10 mouse cellular contexts compared by ENCODE assay signal in genomic region chr8:78740936-78741335, GRCm38 (mm10).
DNase-seq lines count a peak whose midpoint lies in the region; ATAC-seq and TF ChIP-seq lines count a peak whose summit lies in the region.
"Had no signal": no experiment of that assay in that cellular context is flagged by ENCODE, and none has a peak within 500 bp of the region (broad histone marks: within the 10 kb centered on the region; RNA-seq: fewer than 3 reads in every experiment).

No protein-coding gene starts in this region.

- H3K4me1 ChIP-seq in kidney, postnatal 0 days (replicated peaks; ENCODE audit: insufficient read depth, low read length): peaks cover 20% of the 10 kb centered on the region
- peaks cover 33% of the 10 kb centered on the region for H3K4me1 ChIP-seq in embryonic facial prominence, embryonic 10.5 days
- H3K4me1 ChIP-seq in limb, embryonic 13.5 days: peaks cover 44% of the 10 kb centered on the region
- peaks cover 7% of the 10 kb centered on the region for H3K4me1 ChIP-seq in thymus, adult 2 months (replicated peaks; ENCODE audit: control insufficient read depth, insufficient read depth, low read length)

- TF ChIP-seq CTCF in kidney, postnatal 0 days (IDR thresholded peaks at IDR 0.05; ENCODE audit: low read depth): no peak
- no peak for TF ChIP-seq CTCF in thymus, adult 2 months (IDR thresholded peaks at IDR 0.05; ENCODE audit: borderline replicate concordance, control insufficient read depth, extremely low read depth, insufficient read depth, low read length, poor library complexity)

- WGBS in kidney, postnatal 0 days: 25% methylated on average over 6 of the region's 6 CpGs
- 55% methylated on average over 6 of the region's 6 CpGs for WGBS in embryonic facial prominence, embryonic 10.5 days
- WGBS in limb, embryonic 13.5 days: 26% methylated on average over 6 of the region's 6 CpGs
- 30% methylated on average over 6 of the region's 6 CpGs for WGBS in thymus, adult 2 months

- no peak for ATAC-seq in kidney, postnatal 0 days (replicated peaks; ENCODE audit: low FRiP score, low read depth)
- no peak for ATAC-seq in limb, embryonic 13.5 days (ENCODE audit: low FRiP score, low read depth)

- peak overlapping the region; percentile 89 for H3K27ac ChIP-seq in kidney, postnatal 0 days
- peak overlapping the region; percentile 73 for H3K27ac ChIP-seq in embryonic facial prominence, embryonic 10.5 days (replicated peaks)
- peak overlapping the region; percentile 93; the same call in 1 of the 2 replicates for H3K27ac ChIP-seq in limb, embryonic 13.5 days
- no peak overlapping the region for H3K27ac ChIP-seq in thymus, adult 2 months (ENCODE audit: control insufficient read depth, insufficient read depth, low read length)
- H3K27ac ChIP-seq: macrophage had no signal

- no peaks in the 10 kb centered on the region for H3K36me3 ChIP-seq in kidney, postnatal 0 days (ENCODE audit: insufficient read depth, low read length)
- no peaks in the 10 kb centered on the region for H3K36me3 ChIP-seq in embryonic facial prominence, embryonic 10.5 days (replicated peaks)
- no peaks in the 10 kb centered on the region for H3K36me3 ChIP-seq in limb, embryonic 13.5 days
- no peaks in the 10 kb centered on the region for H3K36me3 ChIP-seq in thymus, adult 2 months (ENCODE audit: control insufficient read depth, insufficient read depth, low read length)

- H3K4me3 ChIP-seq in kidney, postnatal 0 days (replicated peaks; ENCODE audit: low read depth, low read length): no peak overlapping the region
- no peak overlapping the region for H3K4me3 ChIP-seq in embryonic facial prominence, embryonic 10.5 days
- no peak overlapping the region for H3K4me3 ChIP-seq in limb, embryonic 13.5 days
- no peak overlapping the region for H3K4me3 ChIP-seq in thymus, adult 2 months (ENCODE audit: control insufficient read depth, insufficient read depth, low read length)

- H3K4me2 ChIP-seq in kidney, postnatal 0 days (ENCODE audit: low read length): no peak overlapping the region
- H3K4me2 ChIP-seq in limb, embryonic 13.5 days (replicated peaks): no peak overlapping the region

- peak; percentile 34 for DNase-seq in kidney, postnatal 0 days (ENCODE audit: low spot score)
- DNase-seq in kidney, adult 11 months: no peak
- DNase-seq in embryonic facial prominence, embryonic 10.5 days (ENCODE audit: low spot score): peak; percentile 24
- peak; percentile 33 for DNase-seq in heart, adult 8-10 months (ENCODE audit: low spot score)
- DNase-seq in cerebellum, adult 11 months: no peak
- no peak for DNase-seq in c-Kit-positive CD71-positive TER-119-positive erythroid progenitor cells, embryonic 14.5 days (ENCODE audit: low spot score)
- DNase-seq in thymus, adult 2 months: no peak
- DNase-seq: cerebellum, adult 18-20 months had no signal

- H3K27me3 ChIP-seq in kidney, postnatal 0 days (ENCODE audit: insufficient read depth, low read length): no peaks in the 10 kb centered on the region
- no peaks in the 10 kb centered on the region for H3K27me3 ChIP-seq in embryonic facial prominence, embryonic 10.5 days (replicated peaks; ENCODE audit: low read depth, poor library complexity, severe bottlenecking)
- H3K27me3 ChIP-seq in limb, embryonic 13.5 days: no peaks in the 10 kb centered on the region
- H3K27me3 ChIP-seq in thymus, adult 2 months (ENCODE audit: control insufficient read depth, insufficient read depth, low read length): no peaks in the 10 kb centered on the region

- no peaks in the 10 kb centered on the region for H3K9me3 ChIP-seq in kidney, postnatal 0 days (replicated peaks; ENCODE audit: low read length)
- no peaks in the 10 kb centered on the region for H3K9me3 ChIP-seq in embryonic facial prominence, embryonic 10.5 days
- H3K9me3 ChIP-seq in limb, embryonic 13.5 days: no peaks in the 10 kb centered on the region

- no peak for TF ChIP-seq POLR2A in thymus, adult 2 months (IDR thresholded peaks at IDR 0.05; ENCODE audit: control insufficient read depth, extremely low read depth, insufficient read depth, low read length, poor library complexity)

- H3K9ac ChIP-seq in kidney, postnatal 0 days (ENCODE audit: low read depth, low read length): no peak overlapping the region
- no peak overlapping the region for H3K9ac ChIP-seq in limb, embryonic 13.5 days

Comparison
In these comparisons a context has a peak if more than half of its experiments do, and no peak if none do; other contexts are left out.
1. DNase-seq: peak in kidney, postnatal 0 days (single experiment), embryonic facial prominence, embryonic 10.5 days (single experiment) and heart, adult 8-10 months (single experiment); none in kidney, adult 11 months (single experiment), cerebellum, adult 11 months (single experiment), c-Kit-positive CD71-positive TER-119-positive erythroid progenitor cells, embryonic 14.5 days (single experiment) and thymus, adult 2 months (single experiment).